Mouse (Mus musculus) embryonic facial prominence, embryonic 14.5 days (tissue): ENCODE results near the gene Rerg. TPM values are rescaled to one million over a fixed set of nuclear protein-coding genes. Genes with fewer than 3 reads are reported as not detected.

ENCODE experiments used
- ATAC-seq: fragments of 200-750 bp; cut with Nextera tagmentation; 2 replicates; pipeline ENCODE4 v1.8.0; 2017; ENCODE audit warnings: low read depth, moderate number of reproducible peaks, moderate TSS enrichment
- DNase-seq: peaks from one replicate; pipeline ENCODE4 v3.0.0-alpha.2; 2015; ENCODE audit warnings: low spot score
- H3K27ac ChIP-seq: fragments of 300-500 bp; sonication (generic); replicated peaks from 2 replicates; pipeline ENCODE4 v1.5.1; 2014; ENCODE audit warnings: low read depth, mild to moderate bottlenecking, low read length, moderate library complexity
- H3K27me3 ChIP-seq: fragments of 300-500 bp; sonication (generic); replicated peaks from 2 replicates; pipeline ENCODE4 v1.6.1; 2014; ENCODE audit warnings: low read length; ENCODE audit not compliant: control insufficient read depth, insufficient read depth
- H3K36me3 ChIP-seq: fragments of 300-500 bp; sonication (generic); 2 replicates; pipeline ENCODE4 v1.6.1; 2014; ENCODE audit warnings: low read length, mixed read lengths; ENCODE audit not compliant: control insufficient read depth, insufficient read depth
- H3K4me1 ChIP-seq: fragments of 300-500 bp; sonication (generic); 2 replicates; pipeline ENCODE4 v1.6.1; 2014; ENCODE audit warnings: antibody characterized with exemption, low read length; ENCODE audit not compliant: control insufficient read depth, insufficient read depth
- H3K4me2 ChIP-seq: fragments of 300-500 bp; sonication (generic); 2 replicates; pipeline ENCODE4 v1.6.1; 2014; ENCODE audit warnings: low read depth, mild to moderate bottlenecking, low read length, moderate library complexity, mixed read lengths
- H3K4me3 ChIP-seq: fragments of 300-500 bp; sonication (generic); 2 replicates; pipeline ENCODE4 v1.5.1; 2014; ENCODE audit warnings: low read depth, mild to moderate bottlenecking, low read length
- H3K9ac ChIP-seq: fragments of 300-500 bp; sonication (generic); 2 replicates; pipeline ENCODE4 v1.6.1; 2014; ENCODE audit warnings: low read depth, mild to moderate bottlenecking, low read length, moderate library complexity, mixed read lengths
- H3K9me3 ChIP-seq: fragments of 300-500 bp; sonication (generic); 2 replicates; pipeline ENCODE4 v1.6.1; 2016; ENCODE audit warnings: low read length; ENCODE audit not compliant: control insufficient read depth
- WGBS: fragments of 180-500 bp; shearing (Covaris S2); extraction: QIAGEN DNeasy Blood & Tissue Kit; methylation state at CpG from one replicate; pipeline ENCODE4 v1.1.7; 2014; 5-methylcytosine and 5-hydroxymethylcytosine counted together
- polyA plus RNA-seq: library from polyadenylated mRNA; unstranded; fragments of >200 nt; fragmentation: Nextera tagmentation; extraction: Ambion mirVana; gene quantifications from 2 replicates; pipeline ENCODE4 v1.2.1, GENCODE M21; 2014

Gene Rerg
- polyA plus RNA-seq, 1 experiment from 2014 or later: 26.0 TPM

- Histone ChIP-seq H3K4me1 (peaks cover 11% of the 10 kb centered on the region), H3K27ac (0 out of 2 replicates have a peak overlapping the region, but pooled peaks have one; percentile 9), H3K36me3 (no peaks in the 10 kb centered on the region), H3K4me2 (no peak overlapping the region), H3K4me3 (no peak overlapping the region), H3K9ac (no peak overlapping the region), H3K27me3 (no peaks in the 10 kb centered on the region), H3K9me3 (no peaks in the 10 kb centered on the region)
- WGBS: 74% methylated on average over 8 of the region's 8 CpGs
- ATAC-seq (no peak), DNase-seq (peak; percentile 79)
Measured at GRCm38 (mm10) chr6:137159372-137159926, 10.8 kb downstream of the Rerg start.

DNA sequence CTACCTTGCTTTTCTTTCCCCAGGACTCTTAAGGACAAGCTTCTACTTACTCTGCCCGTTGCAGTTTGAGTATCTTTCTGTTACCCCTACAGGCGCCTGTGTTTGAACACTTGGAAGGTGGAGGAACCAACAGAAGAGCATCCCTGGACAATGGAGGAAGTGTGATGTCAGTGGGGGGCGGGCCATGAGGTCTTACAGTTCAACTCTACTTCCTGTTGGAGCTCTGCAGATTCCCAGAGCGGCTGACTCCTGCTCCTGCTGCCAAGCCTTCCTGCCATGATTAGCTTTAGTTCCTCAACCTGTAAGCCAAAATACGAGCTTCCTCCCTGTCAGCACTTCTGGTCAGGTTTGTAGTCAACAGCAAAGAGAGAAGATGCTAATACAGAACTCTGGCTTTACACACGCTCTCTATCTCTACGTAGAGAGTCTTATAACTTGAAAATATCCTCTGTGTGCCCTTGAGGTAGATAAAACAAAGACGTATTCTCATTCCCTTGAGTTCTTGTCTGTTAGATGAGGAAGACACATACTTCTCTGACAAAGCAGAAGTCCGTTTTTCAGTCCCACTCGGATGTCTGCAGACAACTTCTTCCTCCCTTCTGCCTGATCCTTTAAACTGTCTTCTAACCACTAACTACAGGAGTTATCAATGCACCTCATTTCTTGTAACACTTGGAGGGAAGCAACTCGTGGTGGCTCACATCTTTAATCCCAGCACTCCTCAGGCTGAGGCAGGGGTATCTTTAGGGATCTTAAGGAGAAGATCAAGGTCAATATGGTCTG lies 13.7 kb downstream of the Rerg start:
- ATAC-seq: no peak
- peak overlapping the region; percentile 40; the same call in 1 of the 2 replicates for H3K27ac ChIP-seq

GRCm38 (mm10) chr6:137155196-137156137 lies 14.8 kb downstream of the Rerg start:
- Histone ChIP-seq H3K4me3 (no peak overlapping the region), H3K9ac (no peak overlapping the region), H3K4me1 (peaks cover 8% of the 10 kb centered on the region), H3K9me3 (no peaks in the 10 kb centered on the region), H3K27ac (no peak overlapping the region), H3K36me3 (no peaks in the 10 kb centered on the region), H3K27me3 (no peaks in the 10 kb centered on the region), H3K4me2 (peak overlapping the region; percentile 3; the same call in 1 of the 2 replicates)
- no peak for ATAC-seq
- peak; percentile 67 for DNase-seq
- 56% methylated on average over 26 of the region's 26 CpGs for WGBS

More for the DNA sequence above, 13.7 kb downstream of the Rerg start:
- Histone ChIP-seq H3K4me3 (no peak overlapping the region), H3K9ac (no peak overlapping the region), H3K4me2 (no peak overlapping the region), H3K4me1 (peaks cover 8% of the 10 kb centered on the region), H3K9me3 (no peaks in the 10 kb centered on the region), H3K27me3 (no peaks in the 10 kb centered on the region), H3K36me3 (no peaks in the 10 kb centered on the region)
- peak; percentile 44 for DNase-seq
- WGBS: 66% methylated on average over 11 of the region's 11 CpGs

GRCm38 (mm10) chr6:137153021-137153420 lies 17.3 kb downstream of the Rerg start:
- H3K9ac ChIP-seq: no peak overlapping the region
- no peaks in the 10 kb centered on the region for H3K9me3 ChIP-seq
- DNase-seq: no peak
- H3K4me2 ChIP-seq: no peak overlapping the region
- H3K27ac ChIP-seq: no peak overlapping the region
- no peaks in the 10 kb centered on the region for H3K27me3 ChIP-seq
- no peaks in the 10 kb centered on the region for H3K36me3 ChIP-seq
- WGBS: 85% methylated on average over 14 of the region's 14 CpGs
- no peak for ATAC-seq
- peaks cover 8% of the 10 kb centered on the region for H3K4me1 ChIP-seq
- no peak overlapping the region for H3K4me3 ChIP-seq

DNA sequence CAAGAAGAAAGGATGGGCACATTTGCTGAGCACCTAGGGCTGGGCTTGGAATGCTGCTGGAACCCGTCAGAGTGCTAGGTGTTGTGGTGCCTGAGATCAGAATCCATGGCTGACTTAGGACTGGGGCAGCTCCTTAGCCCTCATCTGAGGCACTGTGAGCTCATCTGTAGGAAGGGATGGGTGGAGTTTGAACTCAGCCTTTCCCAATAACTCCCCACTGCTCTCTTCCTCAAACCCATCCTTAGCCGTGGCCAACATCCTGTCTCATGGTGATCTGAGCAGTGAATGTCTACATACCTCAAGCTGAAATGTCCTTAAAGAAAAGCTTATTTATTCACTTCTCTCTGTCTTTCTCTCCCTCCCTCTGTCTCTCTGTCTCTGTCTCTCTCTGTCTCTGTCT lies 19.3 kb downstream of the Rerg start:
- DNase-seq (no peak), ATAC-seq (no peak)
- Histone ChIP-seq H3K4me3 (no peak overlapping the region), H3K36me3 (peaks cover 5% of the 10 kb centered on the region; the same call in 1 of the 2 replicates), H3K4me1 (0 out of 2 replicates have a peak, but pooled peaks cover 3% of the 10 kb centered on the region), H3K9ac (no peak overlapping the region), H3K4me2 (no peak overlapping the region), H3K27ac (0 out of 2 replicates have a peak overlapping the region, but pooled peaks have one; percentile 4), H3K27me3 (no peaks in the 10 kb centered on the region), H3K9me3 (no peaks in the 10 kb centered on the region)
- 84% methylated on average over 2 of the region's 2 CpGs for WGBS

DNA sequence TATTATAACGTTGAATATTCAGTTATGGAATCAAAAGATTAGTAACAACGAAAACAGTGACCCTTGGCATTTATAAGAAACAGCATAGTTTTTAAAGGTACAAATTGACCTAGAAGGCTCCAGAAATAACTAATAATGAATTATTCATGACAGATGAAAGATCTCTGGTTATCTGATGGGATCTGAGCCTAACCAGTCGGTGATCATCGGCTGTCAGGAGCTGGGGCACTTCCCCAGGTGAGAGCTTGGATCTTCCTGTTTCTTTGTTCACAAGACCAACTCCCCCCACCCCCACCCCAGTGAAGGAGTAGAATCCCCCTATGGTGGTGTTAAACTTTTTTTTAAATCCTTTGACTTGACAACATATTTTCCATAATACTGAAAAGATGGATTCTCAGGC lies 20.5 kb downstream of the Rerg start:
- Histone ChIP-seq H3K4me3 (no peak overlapping the region), H3K4me1 (no peaks in the 10 kb centered on the region), H3K36me3 (peaks cover 5% of the 10 kb centered on the region; the same call in 1 of the 2 replicates), H3K27me3 (no peaks in the 10 kb centered on the region), H3K4me2 (no peak overlapping the region), H3K27ac (peak overlapping the region; percentile 23; the same call in 1 of the 2 replicates), H3K9me3 (no peaks in the 10 kb centered on the region), H3K9ac (no peak overlapping the region)
- DNase-seq (no peak), ATAC-seq (no peak)
- 63% methylated on average over 4 of the region's 4 CpGs for WGBS

DNA sequence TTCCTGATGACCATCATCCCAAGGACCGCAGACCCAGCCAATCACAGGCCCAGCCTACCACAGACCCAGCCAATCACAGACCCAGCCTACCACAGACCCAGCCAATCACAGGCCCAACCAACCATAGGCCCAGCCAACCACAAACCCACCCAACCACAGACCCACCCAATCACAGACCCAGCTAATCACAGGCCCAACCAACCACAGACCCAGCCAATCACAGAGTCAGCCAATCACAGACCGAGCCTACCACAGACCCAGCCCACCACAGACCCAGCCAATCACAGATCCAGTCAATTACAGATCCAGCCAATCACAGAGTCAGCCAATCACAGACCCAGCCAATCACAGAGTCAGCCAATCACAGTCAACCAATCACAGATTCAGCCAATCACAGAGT lies 23.4 kb downstream of the Rerg start:
- WGBS: 100% methylated on average over 2 of the region's 2 CpGs
- Histone ChIP-seq H3K27me3 (no peaks in the 10 kb centered on the region), H3K27ac (no peak overlapping the region), H3K4me2 (no peak overlapping the region), H3K36me3 (peaks cover 5% of the 10 kb centered on the region; the same call in 1 of the 2 replicates), H3K4me1 (peaks cover 10% of the 10 kb centered on the region), H3K4me3 (no peak overlapping the region), H3K9ac (no peak overlapping the region), H3K9me3 (no peaks in the 10 kb centered on the region)
- no peak for DNase-seq
- no peak for ATAC-seq

GRCm38 (mm10) chr6:137145611-137146010 lies 24.7 kb downstream of the Rerg start:
- Histone ChIP-seq H3K4me2 (no peak overlapping the region), H3K9ac (no peak overlapping the region), H3K27me3 (no peaks in the 10 kb centered on the region), H3K4me3 (no peak overlapping the region), H3K36me3 (peaks cover 5% of the 10 kb centered on the region; the same call in 1 of the 2 replicates), H3K27ac (no peak overlapping the region), H3K9me3 (no peaks in the 10 kb centered on the region), H3K4me1 (peaks cover 10% of the 10 kb centered on the region)
- ATAC-seq (no peak), DNase-seq (no peak)
- 90% methylated on average over 11 of the region's 11 CpGs for WGBS
